Mouse (Mus musculus): ENCODE measurements at regions not wholly inside any gene's neighbourhood (a gene's known extent, or its start where the extent isn't known, plus 50 kb on each side); places are given as distances from the start of the nearest gene placed in this dataset.
A peak's percentile ranks its signal among the peaks of the same experiment; 100 is the strongest.

DNA sequence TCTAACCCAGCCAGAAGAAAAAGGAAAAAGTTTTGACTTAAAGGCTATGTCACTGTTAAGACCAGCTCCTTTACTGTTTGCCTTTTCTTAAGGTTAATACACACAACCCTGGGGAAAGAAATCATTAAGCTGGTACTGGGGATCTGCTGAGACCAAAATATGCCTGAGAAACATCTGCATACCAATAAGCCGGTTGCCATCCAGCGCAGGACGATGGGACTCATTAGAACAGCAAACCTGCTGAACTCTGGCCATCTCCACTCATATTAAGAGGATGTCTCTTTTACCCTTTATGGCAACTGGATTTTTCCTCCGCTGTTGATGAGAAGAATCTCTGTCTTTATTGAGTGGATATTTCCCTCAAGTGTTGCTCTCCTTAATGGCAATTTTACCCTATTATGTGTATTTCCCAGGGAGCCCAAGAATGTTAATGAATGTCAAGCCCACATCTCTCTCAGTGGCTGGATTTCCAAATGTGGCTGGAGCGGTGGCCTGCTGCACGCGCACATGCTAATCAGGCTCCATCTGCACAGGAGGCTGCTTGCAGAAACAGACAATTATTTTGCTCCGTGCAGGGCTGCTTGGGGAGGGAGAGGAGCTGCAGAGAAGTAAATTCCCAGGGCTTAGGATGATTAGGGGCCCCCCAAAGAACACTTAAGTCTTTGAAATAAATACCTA lies 351.6 kb upstream of the Map3k7 start:
- H3K9me3 ChIP-seq (ENCODE audit: control insufficient read depth, low read length), result no peaks in the 10 kb centered on the region
- no peak overlapping the region for H3K4me3 ChIP-seq (ENCODE audit: low read length)
- H3K36me3 ChIP-seq (ENCODE audit: control insufficient read depth, insufficient read depth, low read length), result no peaks in the 10 kb centered on the region
- H3K27me3 ChIP-seq (ENCODE audit: control insufficient read depth, insufficient read depth, low read depth, low read length), result no peaks in the 10 kb centered on the region
- H3K27ac ChIP-seq (ENCODE audit: low read length), result no peak overlapping the region
- 55% methylated on average over 8 of the region's 8 CpGs for WGBS
- H3K9ac ChIP-seq (ENCODE audit: low read length), result no peak overlapping the region
- H3K4me1 ChIP-seq (replicated peaks; ENCODE audit: control insufficient read depth, insufficient read depth, low read length), result no peaks in the 10 kb centered on the region
- ATAC-seq (ENCODE audit: low read depth), result no peak
- no peak overlapping the region for H3K4me2 ChIP-seq (ENCODE audit: low read depth, low read length)

GRCm38 (mm10) chr4:31612825-31613514 lies 350.9 kb upstream of the Map3k7 start:
- Histone ChIP-seq H3K4me3 (ENCODE audit: low read length) (no peak overlapping the region), H3K4me2 (ENCODE audit: low read depth, low read length) (no peak overlapping the region), H3K27me3 (ENCODE audit: control insufficient read depth, insufficient read depth, low read depth, low read length) (no peaks in the 10 kb centered on the region), H3K4me1 (replicated peaks; ENCODE audit: control insufficient read depth, insufficient read depth, low read length) (no peaks in the 10 kb centered on the region), H3K36me3 (ENCODE audit: control insufficient read depth, insufficient read depth, low read length) (no peaks in the 10 kb centered on the region), H3K9ac (ENCODE audit: low read length) (no peak overlapping the region), H3K27ac (ENCODE audit: low read length) (no peak overlapping the region), H3K9me3 (ENCODE audit: control insufficient read depth, low read length) (no peaks in the 10 kb centered on the region)
- WGBS, result 72% methylated on average over 9 of the region's 9 CpGs
- ATAC-seq (ENCODE audit: low read depth), result no peak

DNA sequence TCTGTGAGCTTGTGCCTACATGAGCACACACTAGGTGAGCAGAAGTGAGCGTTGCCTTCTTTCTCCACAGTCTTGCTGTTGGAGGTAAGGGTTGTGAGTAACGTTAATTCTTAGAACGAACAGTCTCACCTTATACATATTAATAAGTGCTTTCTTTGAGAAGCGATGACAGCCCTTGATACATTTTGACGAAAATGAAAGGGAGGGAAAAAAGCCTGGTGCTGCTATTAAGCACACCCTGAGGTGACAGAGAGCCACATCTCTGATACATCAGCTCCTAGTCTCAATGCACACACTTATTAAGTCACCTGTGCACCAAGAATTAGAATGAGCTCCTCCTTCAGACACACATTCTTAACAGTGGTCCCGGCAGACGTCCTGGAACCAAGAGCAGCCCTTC lies 346.3 kb upstream of the Map3k7 start:
- no peak overlapping the region for H3K4me2 ChIP-seq (ENCODE audit: low read depth, low read length)
- 67% methylated on average over 7 of the region's 7 CpGs for WGBS
- ATAC-seq (ENCODE audit: low read depth), result no peak

DNA sequence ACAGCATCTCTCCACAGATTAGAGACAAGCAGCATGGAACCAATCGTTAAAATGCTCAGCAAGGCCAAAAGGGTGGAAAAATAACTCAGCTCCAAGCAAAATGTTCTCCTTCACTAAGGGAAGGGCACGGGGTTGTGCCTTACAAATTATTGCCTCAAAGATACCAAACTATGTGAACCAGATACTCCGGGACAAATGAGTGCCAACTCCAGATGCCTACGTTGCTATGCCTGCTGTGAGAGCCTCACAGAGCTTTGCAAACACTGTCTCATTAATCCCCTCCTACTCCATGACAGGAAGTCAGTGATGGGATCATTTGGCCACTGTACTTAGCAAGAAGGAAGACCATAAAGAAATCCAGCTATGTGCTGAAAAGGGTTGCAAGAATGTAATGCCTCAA lies 345.9 kb upstream of the Map3k7 start:
- Histone ChIP-seq H3K4me3 (ENCODE audit: low read length) (no peak overlapping the region), H3K9me3 (ENCODE audit: control insufficient read depth, low read length) (no peaks in the 10 kb centered on the region), H3K36me3 (ENCODE audit: control insufficient read depth, insufficient read depth, low read length) (no peaks in the 10 kb centered on the region), H3K4me1 (replicated peaks; ENCODE audit: control insufficient read depth, insufficient read depth, low read length) (no peaks in the 10 kb centered on the region), H3K27me3 (ENCODE audit: control insufficient read depth, insufficient read depth, low read depth, low read length) (no peaks in the 10 kb centered on the region), H3K27ac (ENCODE audit: low read length) (no peak overlapping the region), H3K4me2 (ENCODE audit: low read depth, low read length) (no peak overlapping the region), H3K9ac (ENCODE audit: low read length) (no peak overlapping the region)
- WGBS, result 32% methylated on average over 4 of the region's 4 CpGs
- no peak for ATAC-seq (ENCODE audit: low read depth)

More for the DNA sequence above, 346.3 kb upstream of the Map3k7 start:
- Histone ChIP-seq H3K4me3 (ENCODE audit: low read length) (no peak overlapping the region), H3K4me1 (replicated peaks; ENCODE audit: control insufficient read depth, insufficient read depth, low read length) (no peaks in the 10 kb centered on the region), H3K27ac (ENCODE audit: low read length) (no peak overlapping the region), H3K36me3 (ENCODE audit: control insufficient read depth, insufficient read depth, low read length) (no peaks in the 10 kb centered on the region), H3K27me3 (ENCODE audit: control insufficient read depth, insufficient read depth, low read depth, low read length) (no peaks in the 10 kb centered on the region), H3K9me3 (ENCODE audit: control insufficient read depth, low read length) (no peaks in the 10 kb centered on the region), H3K9ac (ENCODE audit: low read length) (no peak overlapping the region)

- H3K4me1 ChIP-seq (replicated peaks; ENCODE audit: control insufficient read depth, insufficient read depth, low read length), result no peaks in the 10 kb centered on the region
- H3K4me3 ChIP-seq (ENCODE audit: low read length), result no peak overlapping the region
- H3K4me2 ChIP-seq (ENCODE audit: low read depth, low read length), result no peak overlapping the region
- 94% methylated on average over 2 of the region's 2 CpGs for WGBS
- no peaks in the 10 kb centered on the region for H3K9me3 ChIP-seq (ENCODE audit: control insufficient read depth, low read length)
- no peaks in the 10 kb centered on the region for H3K27me3 ChIP-seq (ENCODE audit: control insufficient read depth, insufficient read depth, low read depth, low read length)
- ATAC-seq (ENCODE audit: low read depth), result no peak
- no peak overlapping the region for H3K27ac ChIP-seq (ENCODE audit: low read length)
- no peaks in the 10 kb centered on the region for H3K36me3 ChIP-seq (ENCODE audit: control insufficient read depth, insufficient read depth, low read length)
- no peak overlapping the region for H3K9ac ChIP-seq (ENCODE audit: low read length)
Measured at GRCm38 (mm10) chr4:31621205-31621604, 342.7 kb upstream of the Map3k7 start.

DNA sequence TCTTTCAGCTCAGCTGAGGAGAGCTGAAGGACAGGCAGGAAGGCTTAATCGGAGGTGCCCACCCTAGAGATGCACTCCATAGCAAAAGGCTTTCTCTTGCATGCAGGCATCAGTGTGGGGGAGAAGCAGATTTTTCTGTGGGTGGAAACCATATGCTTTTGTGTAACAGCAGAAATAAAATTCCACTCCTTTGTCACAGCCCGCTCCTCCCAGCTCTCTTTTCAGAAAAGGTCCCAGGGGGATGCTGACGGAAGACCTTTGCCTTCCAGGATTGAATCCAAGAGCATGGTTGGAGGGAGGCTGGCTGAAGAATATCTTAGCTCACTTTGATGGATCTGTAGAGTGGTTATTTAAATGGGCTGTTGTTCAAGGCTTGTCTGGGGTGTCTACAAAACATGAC lies 336.8 kb upstream of the Map3k7 start:
- H3K36me3 ChIP-seq (ENCODE audit: control insufficient read depth, insufficient read depth, low read length), result no peaks in the 10 kb centered on the region
- no peak overlapping the region for H3K4me3 ChIP-seq (ENCODE audit: low read length)
- 68% methylated on average over 3 of the region's 3 CpGs for WGBS
- no peak overlapping the region for H3K27ac ChIP-seq (ENCODE audit: low read length)
- no peak for ATAC-seq (ENCODE audit: low read depth)
- no peak overlapping the region for H3K4me2 ChIP-seq (ENCODE audit: low read depth, low read length)
- no peak overlapping the region for H3K9ac ChIP-seq (ENCODE audit: low read length)
- no peaks in the 10 kb centered on the region for H3K9me3 ChIP-seq (ENCODE audit: control insufficient read depth, low read length)
- no peaks in the 10 kb centered on the region for H3K27me3 ChIP-seq (ENCODE audit: control insufficient read depth, insufficient read depth, low read depth, low read length)
- no peaks in the 10 kb centered on the region for H3K4me1 ChIP-seq (replicated peaks; ENCODE audit: control insufficient read depth, insufficient read depth, low read length)

- H3K4me3 ChIP-seq (ENCODE audit: low read length), result no peak overlapping the region
- ATAC-seq (ENCODE audit: low read depth), result no peak
- no peaks in the 10 kb centered on the region for H3K27me3 ChIP-seq (ENCODE audit: control insufficient read depth, insufficient read depth, low read depth, low read length)
- H3K36me3 ChIP-seq (ENCODE audit: control insufficient read depth, insufficient read depth, low read length), result no peaks in the 10 kb centered on the region
- H3K4me1 ChIP-seq (replicated peaks; ENCODE audit: control insufficient read depth, insufficient read depth, low read length), result no peaks in the 10 kb centered on the region
- H3K4me2 ChIP-seq (ENCODE audit: low read depth, low read length), result no peak overlapping the region
- H3K9ac ChIP-seq (ENCODE audit: low read length), result no peak overlapping the region
- no peaks in the 10 kb centered on the region for H3K9me3 ChIP-seq (ENCODE audit: control insufficient read depth, low read length)
- H3K27ac ChIP-seq (ENCODE audit: low read length), result no peak overlapping the region
- 75% methylated on average over 10 of the region's 10 CpGs for WGBS
Measured at GRCm38 (mm10) chr4:31627777-31628176, 336.1 kb upstream of the Map3k7 start.

GRCm38 (mm10) chr4:31638564-31638963 lies 325.3 kb upstream of the Map3k7 start:
- ATAC-seq (ENCODE audit: low read depth), result no peak
- 91% methylated on average over 6 of the region's 6 CpGs for WGBS
- Histone ChIP-seq H3K27ac (ENCODE audit: low read length) (no peak overlapping the region), H3K36me3 (ENCODE audit: control insufficient read depth, insufficient read depth, low read length) (no peaks in the 10 kb centered on the region), H3K4me1 (replicated peaks; ENCODE audit: control insufficient read depth, insufficient read depth, low read length) (0 out of 2 replicates have a peak, but pooled peaks cover 5% of the 10 kb centered on the region), H3K4me2 (ENCODE audit: low read depth, low read length) (no peak overlapping the region), H3K4me3 (ENCODE audit: low read length) (no peak overlapping the region), H3K27me3 (ENCODE audit: control insufficient read depth, insufficient read depth, low read depth, low read length) (no peaks in the 10 kb centered on the region), H3K9ac (ENCODE audit: low read length) (no peak overlapping the region), H3K9me3 (ENCODE audit: control insufficient read depth, low read length) (no peaks in the 10 kb centered on the region)

GRCm38 (mm10) chr4:31642161-31642560 lies 321.7 kb upstream of the Map3k7 start:
- Histone ChIP-seq H3K9ac (ENCODE audit: low read length) (0 out of 2 replicates have a peak overlapping the region, but pooled peaks have one; percentile 46), H3K4me3 (ENCODE audit: low read length) (no peak overlapping the region), H3K27ac (ENCODE audit: low read length) (no peak overlapping the region), H3K4me2 (ENCODE audit: low read depth, low read length) (peak overlapping the region; percentile 29; the same call in 1 of the 2 replicates), H3K27me3 (ENCODE audit: control insufficient read depth, insufficient read depth, low read depth, low read length) (no peaks in the 10 kb centered on the region), H3K9me3 (ENCODE audit: control insufficient read depth, low read length) (no peaks in the 10 kb centered on the region), H3K4me1 (replicated peaks; ENCODE audit: control insufficient read depth, insufficient read depth, low read length) (0 out of 2 replicates have a peak, but pooled peaks cover 5% of the 10 kb centered on the region), H3K36me3 (ENCODE audit: control insufficient read depth, insufficient read depth, low read length) (no peaks in the 10 kb centered on the region)
- 23% methylated on average over 9 of the region's 9 CpGs for WGBS
- ATAC-seq (ENCODE audit: low read depth), result peak; percentile 90
